Mouse (Mus musculus): ENCODE results near the gene Speg. TPM values are rescaled to one million over a fixed set of nuclear protein-coding genes. Genes with fewer than 3 reads are reported as not detected.

Speg gene
- polyA plus RNA-seq, 1 experiment from 2014 or later, result 41.2 TPM

GRCm38 (mm10) chr1:75442171-75442570 is 67.1 kb downstream of the Speg start:
- Histone ChIP-seq H3K27me3 (ENCODE audit: control insufficient read depth, insufficient read depth, low read length) (peaks cover 11% of the 10 kb centered on the region), H3K9me3 (replicated peaks; ENCODE audit: control insufficient read depth, low read length) (no peaks in the 10 kb centered on the region), H3K36me3 (ENCODE audit: control insufficient read depth, insufficient read depth, low read length) (no peaks in the 10 kb centered on the region), H3K9ac (ENCODE audit: low read length) (no peak overlapping the region), H3K4me3 (replicated peaks; ENCODE audit: low read length) (no peak overlapping the region), H3K27ac (ENCODE audit: low read length) (no peak overlapping the region), H3K4me1 (ENCODE audit: control insufficient read depth, insufficient read depth, low read length) (peaks cover 23% of the 10 kb centered on the region), H3K4me2 (ENCODE audit: low read depth, low read length) (no peak overlapping the region)
- 76% methylated on average over 9 of the region's 9 CpGs for WGBS
- ATAC-seq (ENCODE audit: insufficient read depth, low FRiP score), result no peak

- H3K27ac ChIP-seq (ENCODE audit: low read length), result no peak overlapping the region
- no peak overlapping the region for H3K9ac ChIP-seq (ENCODE audit: low read length)
- no peaks in the 10 kb centered on the region for H3K9me3 ChIP-seq (replicated peaks; ENCODE audit: control insufficient read depth, low read length)
- H3K4me1 ChIP-seq (ENCODE audit: control insufficient read depth, insufficient read depth, low read length), result peaks cover 29% of the 10 kb centered on the region
- H3K4me3 ChIP-seq (replicated peaks; ENCODE audit: low read length), result no peak overlapping the region
- no peaks in the 10 kb centered on the region for H3K36me3 ChIP-seq (ENCODE audit: control insufficient read depth, insufficient read depth, low read length)
- ATAC-seq (ENCODE audit: insufficient read depth, low FRiP score), result no peak
- WGBS, result 60% methylated on average over 8 of the region's 8 CpGs
- peaks cover 17% of the 10 kb centered on the region for H3K27me3 ChIP-seq (ENCODE audit: control insufficient read depth, insufficient read depth, low read length)
- no peak overlapping the region for H3K4me2 ChIP-seq (ENCODE audit: low read depth, low read length)
Measured at GRCm38 (mm10) chr1:75442811-75443210, 67.7 kb downstream of the Speg start.

DNA sequence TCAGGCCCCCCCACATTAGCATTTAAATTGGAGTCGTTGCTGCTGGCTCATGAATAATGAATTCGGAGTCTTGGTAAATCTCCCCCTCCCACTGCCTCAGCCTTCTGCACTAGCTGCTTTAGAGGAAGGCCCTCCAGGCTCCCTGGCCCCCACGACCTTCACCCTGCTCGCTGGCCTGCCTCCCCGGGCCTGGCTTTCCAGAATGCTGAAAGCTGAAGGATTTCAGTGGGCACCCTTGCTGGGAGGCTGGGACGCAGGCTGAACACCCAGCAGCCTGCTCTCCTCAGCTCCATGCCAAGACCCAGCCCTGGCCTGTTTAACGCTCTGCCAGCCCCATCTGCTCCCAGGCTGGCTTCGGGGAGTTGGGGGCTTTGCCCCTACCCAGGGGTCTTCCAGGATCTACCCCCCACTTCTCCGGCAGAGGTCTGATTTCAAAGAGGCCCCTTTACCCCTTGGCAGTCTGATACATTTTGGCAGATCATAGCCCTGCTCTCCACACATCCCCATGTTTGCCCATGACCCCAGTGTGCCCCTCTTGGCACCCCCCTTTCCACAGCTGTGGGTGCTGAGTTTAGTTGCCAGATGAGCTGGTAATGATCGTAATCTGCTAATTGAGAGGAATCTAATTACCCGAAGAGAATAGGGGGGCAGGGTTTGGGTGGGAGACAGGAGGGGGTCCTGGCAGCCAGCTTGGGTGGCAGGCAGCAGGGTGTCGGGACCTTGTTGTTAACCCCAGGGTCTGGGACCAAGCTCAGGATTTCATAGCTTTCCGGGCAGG is 68.3 kb downstream of the Speg start:
- 54% methylated on average over 13 of the region's 13 CpGs for WGBS
- ATAC-seq (ENCODE audit: insufficient read depth, low FRiP score), result no peak
- H3K9me3 ChIP-seq (replicated peaks; ENCODE audit: control insufficient read depth, low read length), result no peaks in the 10 kb centered on the region
- no peak overlapping the region for H3K4me3 ChIP-seq (replicated peaks; ENCODE audit: low read length)
- peaks cover 20% of the 10 kb centered on the region for H3K27me3 ChIP-seq (ENCODE audit: control insufficient read depth, insufficient read depth, low read length)
- no peaks in the 10 kb centered on the region for H3K36me3 ChIP-seq (ENCODE audit: control insufficient read depth, insufficient read depth, low read length)
- H3K27ac ChIP-seq (ENCODE audit: low read length), result no peak overlapping the region
- peaks cover 35% of the 10 kb centered on the region for H3K4me1 ChIP-seq (ENCODE audit: control insufficient read depth, insufficient read depth, low read length)
- H3K9ac ChIP-seq (ENCODE audit: low read length), result no peak overlapping the region
- H3K4me2 ChIP-seq (ENCODE audit: low read depth, low read length), result no peak overlapping the region

GRCm38 (mm10) chr1:75444208-75444607 is 69.1 kb downstream of the Speg start:
- ATAC-seq (ENCODE audit: insufficient read depth, low FRiP score), result no peak
- Histone ChIP-seq H3K36me3 (ENCODE audit: control insufficient read depth, insufficient read depth, low read length) (no peaks in the 10 kb centered on the region), H3K4me1 (ENCODE audit: control insufficient read depth, insufficient read depth, low read length) (peaks cover 38% of the 10 kb centered on the region), H3K27me3 (ENCODE audit: control insufficient read depth, insufficient read depth, low read length) (peaks cover 27% of the 10 kb centered on the region), H3K9ac (ENCODE audit: low read length) (no peak overlapping the region), H3K4me3 (replicated peaks; ENCODE audit: low read length) (no peak overlapping the region), H3K4me2 (ENCODE audit: low read depth, low read length) (no peak overlapping the region), H3K9me3 (replicated peaks; ENCODE audit: control insufficient read depth, low read length) (no peaks in the 10 kb centered on the region), H3K27ac (ENCODE audit: low read length) (no peak overlapping the region)
- WGBS, result 46% methylated on average over 3 of the region's 3 CpGs

DNA sequence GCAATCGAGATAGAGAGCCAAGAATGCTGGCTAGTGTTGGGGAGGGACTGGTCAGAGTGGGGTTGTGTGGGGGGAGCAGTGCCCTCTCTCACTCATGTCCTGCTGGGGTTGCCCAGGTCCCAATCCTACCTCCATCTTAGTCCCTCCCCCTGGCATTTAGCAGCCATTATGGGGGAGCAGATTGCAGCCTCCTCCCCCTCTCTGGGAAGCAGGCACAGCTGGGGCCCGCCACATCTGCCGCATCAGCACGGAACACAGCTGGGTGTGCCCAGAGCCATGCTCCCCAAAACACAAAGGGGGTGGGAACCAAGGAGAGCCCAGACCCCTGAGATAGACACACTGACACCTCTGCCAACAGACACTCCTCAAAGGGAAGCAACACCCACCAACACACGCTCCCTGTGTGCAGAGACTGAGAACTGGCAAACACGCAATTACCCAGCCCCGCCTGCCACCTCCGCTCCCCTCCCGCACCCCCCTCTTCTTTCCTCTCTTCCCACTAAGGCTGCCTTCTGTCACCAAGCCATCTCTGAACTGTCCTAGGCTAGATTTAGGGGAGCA is 70.1 kb downstream of the Speg start:
- no peak overlapping the region for H3K4me3 ChIP-seq (replicated peaks; ENCODE audit: low read length)
- H3K27me3 ChIP-seq (ENCODE audit: control insufficient read depth, insufficient read depth, low read length), result peaks cover 35% of the 10 kb centered on the region
- H3K27ac ChIP-seq (ENCODE audit: low read length), result no peak overlapping the region
- no peak overlapping the region for H3K4me2 ChIP-seq (ENCODE audit: low read depth, low read length)
- ATAC-seq (ENCODE audit: insufficient read depth, low FRiP score), result no peak
- WGBS, result 19% methylated on average over 9 of the region's 9 CpGs
- no peaks in the 10 kb centered on the region for H3K9me3 ChIP-seq (replicated peaks; ENCODE audit: control insufficient read depth, low read length)
- no peaks in the 10 kb centered on the region for H3K36me3 ChIP-seq (ENCODE audit: control insufficient read depth, insufficient read depth, low read length)
- H3K4me1 ChIP-seq (ENCODE audit: control insufficient read depth, insufficient read depth, low read length), result peaks cover 42% of the 10 kb centered on the region
- peak overlapping the region; percentile 35; the same call in 1 of the 2 replicates for H3K9ac ChIP-seq (ENCODE audit: low read length)

DNA sequence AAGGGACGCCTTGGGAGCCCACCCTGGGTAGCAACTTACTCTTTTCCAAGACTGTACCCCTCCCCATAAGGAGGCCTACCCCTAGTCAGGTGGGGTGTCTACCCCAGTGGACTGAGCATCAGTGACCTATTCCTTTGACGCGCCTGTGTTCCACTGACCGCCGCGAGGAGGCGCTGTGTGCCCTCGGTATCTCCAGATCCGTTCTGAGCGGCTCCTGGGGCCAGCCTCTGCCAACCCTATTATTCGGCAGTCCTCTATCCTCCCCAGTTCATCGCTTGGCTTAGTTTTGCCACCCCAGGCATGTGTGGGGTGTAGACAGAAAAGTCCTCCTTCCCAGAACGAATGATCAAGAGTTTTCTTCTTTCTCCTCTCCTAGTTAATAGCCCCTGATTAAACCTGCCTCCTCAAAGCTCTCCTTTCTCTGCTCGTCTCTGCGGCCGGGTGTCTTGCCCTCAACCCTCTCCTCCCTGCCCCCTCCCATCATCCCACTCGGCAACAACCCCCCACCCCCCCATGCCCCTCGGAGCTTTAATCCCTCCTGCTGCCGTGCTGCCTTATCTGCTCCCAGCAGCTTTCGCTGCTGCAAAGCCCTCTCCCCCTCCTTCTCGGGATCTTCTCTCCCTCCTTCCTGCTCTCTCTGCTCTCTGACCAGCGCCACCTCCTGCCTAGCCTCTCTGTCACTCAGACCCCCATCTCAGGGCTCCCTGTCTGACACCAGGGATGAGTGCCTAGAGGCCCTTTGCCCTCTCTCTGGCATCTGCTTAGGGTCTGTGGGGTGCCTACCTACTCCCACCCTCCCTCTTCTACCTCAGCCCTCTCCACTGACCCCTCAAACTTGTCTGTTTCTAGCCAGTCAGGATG is 70.9 kb downstream of the Speg start:
- peak overlapping the region; percentile 45 for H3K4me2 ChIP-seq (ENCODE audit: low read depth, low read length)
- H3K9ac ChIP-seq (ENCODE audit: low read length), result peak overlapping the region; percentile 35; the same call in 1 of the 2 replicates
- H3K4me3 ChIP-seq (replicated peaks; ENCODE audit: low read length), result peak overlapping the region; percentile 9

DNA sequence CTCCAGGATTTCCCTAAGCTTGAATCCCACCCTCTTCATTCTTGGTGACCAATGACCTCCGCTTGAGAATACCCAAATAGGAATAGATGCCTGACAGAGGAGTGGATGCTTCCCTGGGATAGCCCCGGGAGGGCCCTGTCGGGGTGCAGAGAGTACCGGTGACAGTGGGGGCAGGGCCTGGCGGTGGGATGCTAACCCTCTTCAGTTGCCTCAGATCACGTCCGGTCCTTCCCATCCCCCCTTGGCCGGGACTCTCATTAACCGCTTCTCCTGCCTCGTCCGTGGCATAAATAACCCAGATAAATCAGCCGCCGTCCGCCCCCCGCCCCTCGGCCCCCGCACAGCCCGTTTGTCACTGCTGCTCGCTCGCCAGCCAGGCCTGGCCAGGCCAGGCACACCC is 71.6 kb downstream of the Speg start:
- peaks cover 49% of the 10 kb centered on the region for H3K27me3 ChIP-seq (ENCODE audit: control insufficient read depth, insufficient read depth, low read length)
- peak overlapping the region; percentile 52 for H3K9ac ChIP-seq (ENCODE audit: low read length)
- H3K27ac ChIP-seq (ENCODE audit: low read length), result no peak overlapping the region
- no peak for ATAC-seq (ENCODE audit: insufficient read depth, low FRiP score)
- H3K9me3 ChIP-seq (replicated peaks; ENCODE audit: control insufficient read depth, low read length), result no peaks in the 10 kb centered on the region
- no peak overlapping the region; the same call in 1 of the 2 replicates for H3K4me3 ChIP-seq (replicated peaks; ENCODE audit: low read length)
- no peaks in the 10 kb centered on the region for H3K36me3 ChIP-seq (ENCODE audit: control insufficient read depth, insufficient read depth, low read length)
- peaks cover 49% of the 10 kb centered on the region for H3K4me1 ChIP-seq (ENCODE audit: control insufficient read depth, insufficient read depth, low read length)
- H3K4me2 ChIP-seq (ENCODE audit: low read depth, low read length), result peak overlapping the region; percentile 45; the same call in 1 of the 2 replicates
- 11% methylated on average over 20 of the region's 20 CpGs for WGBS

More for the DNA sequence above, 70.9 kb downstream of the Speg start:
- WGBS, result 2% methylated on average over 22 of the region's 22 CpGs
- Histone ChIP-seq H3K4me1 (ENCODE audit: control insufficient read depth, insufficient read depth, low read length) (peaks cover 49% of the 10 kb centered on the region), H3K27ac (ENCODE audit: low read length) (no peak overlapping the region), H3K27me3 (ENCODE audit: control insufficient read depth, insufficient read depth, low read length) (peaks cover 43% of the 10 kb centered on the region), H3K9me3 (replicated peaks; ENCODE audit: control insufficient read depth, low read length) (no peaks in the 10 kb centered on the region), H3K36me3 (ENCODE audit: control insufficient read depth, insufficient read depth, low read length) (no peaks in the 10 kb centered on the region)
- peak; percentile 7; the same call in 1 of the 2 replicates for ATAC-seq (ENCODE audit: insufficient read depth, low FRiP score)

GRCm38 (mm10) chr1:75447265-75448051 is 72.4 kb downstream of the Speg start:
- peaks cover 49% of the 10 kb centered on the region for H3K4me1 ChIP-seq (ENCODE audit: control insufficient read depth, insufficient read depth, low read length)

More at GRCm38 (mm10) chr1:75447265-75448051, 72.4 kb downstream of the Speg start:
- H3K36me3 ChIP-seq (ENCODE audit: control insufficient read depth, insufficient read depth, low read length), result no peaks in the 10 kb centered on the region
- H3K27ac ChIP-seq (ENCODE audit: low read length), result no peak overlapping the region
- H3K4me2 ChIP-seq (ENCODE audit: low read depth, low read length), result peak overlapping the region; percentile 31
- H3K27me3 ChIP-seq (ENCODE audit: control insufficient read depth, insufficient read depth, low read length), result peaks cover 57% of the 10 kb centered on the region
- no peak for ATAC-seq (ENCODE audit: insufficient read depth, low FRiP score)
- no peaks in the 10 kb centered on the region for H3K9me3 ChIP-seq (replicated peaks; ENCODE audit: control insufficient read depth, low read length)
- peak overlapping the region; percentile 28; the same call in 1 of the 2 replicates for H3K9ac ChIP-seq (ENCODE audit: low read length)
- WGBS, result 8% methylated on average over 10 of the region's 10 CpGs
- H3K4me3 ChIP-seq (replicated peaks; ENCODE audit: low read length), result no peak overlapping the region

Data from stomach, embryonic 16.5 days (tissue).